Mouse (Mus musculus) intestine, embryonic 16.5 days (tissue): Measurements from ENCODE around the gene Glrx5. TPM values are rescaled to one million over a fixed set of nuclear protein-coding genes. Genes with fewer than 3 reads are reported as not detected.

ENCODE experiments used
- ATAC-seq: fragments of 200-750 bp; cut with Nextera tagmentation; 2 replicates; pipeline ENCODE4 v1.8.0; 2017; ENCODE audit warnings: moderate TSS enrichment, moderate library complexity
- H3K27ac ChIP-seq: fragments of 300-500 bp; sonication (generic); 2 replicates; pipeline ENCODE4 v1.5.1; 2014; ENCODE audit warnings: mild to moderate bottlenecking, low read length
- H3K27me3 ChIP-seq: fragments of 300-500 bp; sonication (generic); replicated peaks from 2 replicates; pipeline ENCODE4 v1.6.1; 2014; ENCODE audit warnings: low read length, control low read depth, mixed read lengths; ENCODE audit not compliant: control insufficient read depth, insufficient read depth
- H3K36me3 ChIP-seq: fragments of 300-500 bp; sonication (generic); 2 replicates; pipeline ENCODE4 v1.6.1; 2014; ENCODE audit warnings: low read length, control low read depth; ENCODE audit not compliant: control insufficient read depth, insufficient read depth
- H3K4me1 ChIP-seq: fragments of 300-500 bp; sonication (generic); 2 replicates; pipeline ENCODE4 v1.6.1; 2014; ENCODE audit warnings: low read length, control low read depth, mixed read lengths; ENCODE audit not compliant: control insufficient read depth, insufficient read depth
- H3K4me2 ChIP-seq: fragments of 300-500 bp; sonication (generic); 2 replicates; pipeline ENCODE4 v1.6.1; 2014; ENCODE audit warnings: low read depth, low read length, control low read depth
- H3K4me3 ChIP-seq: fragments of 300-500 bp; sonication (generic); 2 replicates; pipeline ENCODE4 v1.5.1; 2014; ENCODE audit warnings: mild to moderate bottlenecking, low read length
- H3K9ac ChIP-seq: fragments of 300-500 bp; sonication (generic); 2 replicates; pipeline ENCODE4 v1.6.1; 2014; ENCODE audit warnings: low read depth, low read length
- H3K9me3 ChIP-seq: fragments of 300-500 bp; sonication (generic); 2 replicates; pipeline ENCODE4 v1.6.1; 2016; ENCODE audit warnings: low read length, control low read depth; ENCODE audit not compliant: control insufficient read depth
- WGBS: fragments of 180-500 bp; shearing (Covaris S2); extraction: QIAGEN DNeasy Blood & Tissue Kit; methylation state at CpG from one replicate; pipeline ENCODE4 v1.1.7; 2014; 5-methylcytosine and 5-hydroxymethylcytosine counted together
- polyA plus RNA-seq: library from polyadenylated mRNA; unstranded; fragments of >200 nt; fragmentation: Nextera tagmentation; extraction: Ambion mirVana; gene quantifications from 2 replicates; pipeline ENCODE4 v1.2.1, GENCODE M21; 2015

Gene Glrx5
- polyA plus RNA-seq, 1 experiment from 2014 or later = 199 TPM

DNA sequence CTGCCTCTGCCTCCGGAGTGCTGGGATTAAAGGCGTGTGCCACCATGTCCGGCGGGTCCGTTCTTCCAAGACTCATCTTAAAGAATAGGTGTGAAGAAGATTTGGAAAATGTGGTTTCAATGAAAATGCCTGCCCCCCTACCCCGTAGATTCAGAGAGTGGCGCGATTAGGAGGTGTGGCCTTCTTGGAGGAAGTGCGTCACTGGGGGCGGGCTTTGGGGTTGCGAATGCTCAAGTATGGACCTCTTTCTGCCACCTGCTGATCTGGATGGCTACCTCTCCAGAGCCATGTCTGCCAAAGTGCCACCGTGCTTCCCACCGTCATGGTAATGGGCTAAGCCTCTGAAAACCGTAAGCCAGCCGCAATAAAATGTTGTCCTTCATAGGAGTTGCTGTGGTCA is 21.6 kb downstream of the Glrx5 start:
- Histone ChIP-seq H3K4me2 (no peak overlapping the region), H3K9me3 (no peaks in the 10 kb centered on the region), H3K27me3 (no peaks in the 10 kb centered on the region), H3K4me3 (no peak overlapping the region), H3K36me3 (no peaks in the 10 kb centered on the region), H3K9ac (no peak overlapping the region), H3K27ac (no peak overlapping the region), H3K4me1 (no peaks in the 10 kb centered on the region)
- ATAC-seq = no peak
- WGBS = 92% methylated on average over 15 of the region's 15 CpGs

DNA sequence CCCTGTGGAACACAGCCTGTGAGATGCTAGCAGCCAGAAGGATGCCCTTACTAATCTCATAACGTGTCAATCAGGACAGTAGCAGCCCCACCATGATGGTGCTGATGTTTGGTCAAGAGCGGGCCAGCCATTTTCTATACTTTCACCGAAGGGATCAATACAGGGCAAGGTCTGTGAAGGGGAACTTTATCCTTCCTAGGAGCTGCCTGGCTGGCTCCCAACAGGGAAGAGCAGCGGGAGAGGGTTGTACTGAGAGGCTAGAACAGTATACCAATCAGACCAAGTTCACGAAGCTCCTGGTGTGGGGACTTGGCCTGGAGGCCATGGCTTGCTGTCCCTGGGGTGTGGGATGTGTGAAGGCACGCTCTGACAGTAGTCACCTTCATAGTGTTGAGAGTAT is 22.8 kb downstream of the Glrx5 start:
- Histone ChIP-seq H3K4me1 (no peaks in the 10 kb centered on the region), H3K36me3 (no peaks in the 10 kb centered on the region), H3K27me3 (no peaks in the 10 kb centered on the region), H3K4me2 (no peak overlapping the region), H3K9me3 (no peaks in the 10 kb centered on the region), H3K27ac (no peak overlapping the region), H3K9ac (no peak overlapping the region), H3K4me3 (no peak overlapping the region)
- no peak for ATAC-seq
- 81% methylated on average over 6 of the region's 6 CpGs for WGBS

DNA sequence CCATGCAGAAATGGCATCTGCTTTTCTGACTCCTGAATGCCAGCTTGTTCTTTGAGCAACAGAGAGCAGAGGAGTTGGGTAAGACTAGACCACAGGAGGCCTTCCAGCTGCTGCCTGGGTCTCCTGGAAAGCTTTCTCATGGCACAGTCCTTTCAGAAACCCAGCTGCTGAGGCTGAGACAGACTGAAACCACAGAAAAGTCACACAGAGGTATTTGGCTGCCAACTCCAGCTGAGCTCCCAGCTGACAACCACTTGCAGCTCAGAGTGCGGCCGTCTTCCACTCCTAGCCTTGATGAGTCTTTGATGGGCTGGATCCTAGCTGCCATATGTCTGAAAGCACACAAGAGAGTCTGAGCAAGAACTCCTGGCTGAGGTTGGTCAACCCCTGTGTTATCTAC is 27.5 kb downstream of the Glrx5 start:
- Histone ChIP-seq H3K27me3 (no peaks in the 10 kb centered on the region), H3K9me3 (no peaks in the 10 kb centered on the region), H3K4me3 (no peak overlapping the region), H3K9ac (no peak overlapping the region), H3K27ac (no peak overlapping the region), H3K4me1 (no peaks in the 10 kb centered on the region), H3K36me3 (no peaks in the 10 kb centered on the region), H3K4me2 (no peak overlapping the region)
- ATAC-seq = no peak
- WGBS = 80% methylated on average over 2 of the region's 2 CpGs

DNA sequence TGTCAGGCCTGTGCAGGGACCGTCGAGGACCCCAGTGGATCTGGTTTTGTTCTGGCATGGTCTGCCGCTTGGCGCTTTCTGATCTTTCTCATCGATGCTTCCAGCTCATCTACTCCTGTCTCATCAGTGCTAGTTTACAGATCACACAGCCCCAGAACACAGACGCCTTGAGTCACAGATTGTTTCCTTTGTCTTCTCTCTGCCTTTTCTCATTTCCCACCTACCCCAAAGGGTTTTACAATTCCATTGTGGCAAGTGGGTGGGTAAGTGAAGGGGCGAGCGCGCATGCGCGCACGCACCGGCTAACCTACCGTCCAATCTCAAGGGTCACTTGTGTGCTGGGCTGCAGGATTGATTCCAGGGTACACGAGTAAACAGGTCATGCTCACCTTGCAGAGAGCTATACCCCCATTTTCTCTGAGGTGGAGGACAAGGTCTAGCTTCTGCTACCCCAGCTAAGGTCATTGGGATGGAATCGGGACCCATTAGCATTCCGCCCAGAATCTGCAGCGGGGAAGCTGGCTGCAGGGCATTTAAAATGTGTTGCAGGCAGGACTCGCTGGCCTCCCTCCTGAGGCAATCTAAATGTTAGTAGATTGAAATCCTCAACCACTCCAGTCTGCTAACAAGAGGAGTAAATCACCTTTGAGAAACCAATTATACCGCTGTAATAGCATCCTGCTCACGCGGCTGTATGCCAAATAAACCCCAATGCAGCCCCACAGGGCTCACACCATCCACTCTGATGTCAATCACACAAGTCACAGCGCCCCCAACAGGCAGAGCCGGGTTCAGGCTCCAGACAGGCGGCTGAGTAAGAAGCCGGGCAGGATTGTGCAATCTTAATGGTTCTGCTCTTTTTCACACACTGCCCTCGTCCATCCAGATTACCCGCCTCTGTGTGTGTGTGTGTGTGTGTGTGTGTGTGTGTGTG is 31.0 kb downstream of the Glrx5 start:
- no peaks in the 10 kb centered on the region for H3K27me3 ChIP-seq
- H3K4me1 ChIP-seq = no peaks in the 10 kb centered on the region
- ATAC-seq = no peak
- H3K4me3 ChIP-seq = no peak overlapping the region
- no peak overlapping the region for H3K27ac ChIP-seq
- no peaks in the 10 kb centered on the region for H3K36me3 ChIP-seq
- H3K9me3 ChIP-seq = no peaks in the 10 kb centered on the region
- no peak overlapping the region for H3K4me2 ChIP-seq
- 43% methylated on average over 28 of the region's 28 CpGs for WGBS
- H3K9ac ChIP-seq = no peak overlapping the region

DNA sequence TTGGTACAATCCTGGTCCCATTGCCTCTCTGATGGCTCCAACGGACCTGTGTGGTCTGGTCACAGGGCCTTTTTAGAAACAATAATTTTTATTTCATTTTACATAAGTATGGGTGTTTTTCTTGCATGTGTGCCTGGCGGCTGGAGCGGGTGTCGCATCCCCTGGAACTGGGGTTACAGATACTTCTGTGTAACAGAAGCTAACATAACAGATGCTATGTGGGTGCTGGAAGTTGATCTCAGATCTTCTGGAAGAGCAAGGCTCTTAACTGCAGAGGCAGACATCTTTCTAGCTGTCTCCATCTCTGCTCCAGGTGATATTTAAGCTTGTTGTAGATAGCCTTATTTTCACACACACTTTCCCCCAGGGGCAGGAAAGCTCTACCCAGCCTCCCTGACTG is 31.7 kb downstream of the Glrx5 start:
- H3K36me3 ChIP-seq = no peaks in the 10 kb centered on the region
- WGBS = 81% methylated on average over 4 of the region's 4 CpGs
- H3K4me2 ChIP-seq = no peak overlapping the region
- no peaks in the 10 kb centered on the region for H3K27me3 ChIP-seq
- H3K9ac ChIP-seq = no peak overlapping the region
- H3K27ac ChIP-seq = no peak overlapping the region
- no peaks in the 10 kb centered on the region for H3K4me1 ChIP-seq
- no peaks in the 10 kb centered on the region for H3K9me3 ChIP-seq
- ATAC-seq = no peak
- H3K4me3 ChIP-seq = no peak overlapping the region

DNA sequence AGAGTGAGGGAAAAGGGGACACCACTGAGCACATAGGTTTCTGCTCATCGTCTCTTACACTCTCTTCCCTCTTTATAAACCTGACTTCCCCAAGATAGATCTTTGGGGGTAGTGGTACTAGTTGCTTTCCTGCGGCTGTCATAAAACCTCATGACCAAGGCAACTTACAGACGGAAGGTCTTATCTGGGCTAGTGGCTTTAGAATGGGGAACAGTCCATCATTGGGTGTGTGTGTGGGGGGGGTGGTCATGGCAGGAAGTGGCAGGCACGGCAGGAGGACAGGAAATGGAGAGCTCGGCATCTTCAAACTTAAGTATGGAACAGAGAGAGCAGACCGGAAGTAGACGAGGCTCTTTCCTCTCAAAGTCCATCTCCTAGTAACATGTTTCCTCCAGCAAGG is 32.6 kb downstream of the Glrx5 start:
- H3K36me3 ChIP-seq = no peaks in the 10 kb centered on the region
- H3K4me1 ChIP-seq = no peaks in the 10 kb centered on the region
- ATAC-seq = no peak
- H3K9ac ChIP-seq = no peak overlapping the region
- WGBS = 86% methylated on average over 7 of the region's 7 CpGs
- no peak overlapping the region for H3K27ac ChIP-seq
- H3K27me3 ChIP-seq = no peaks in the 10 kb centered on the region
- no peaks in the 10 kb centered on the region for H3K9me3 ChIP-seq
- H3K4me3 ChIP-seq = no peak overlapping the region
- H3K4me2 ChIP-seq = no peak overlapping the region

DNA sequence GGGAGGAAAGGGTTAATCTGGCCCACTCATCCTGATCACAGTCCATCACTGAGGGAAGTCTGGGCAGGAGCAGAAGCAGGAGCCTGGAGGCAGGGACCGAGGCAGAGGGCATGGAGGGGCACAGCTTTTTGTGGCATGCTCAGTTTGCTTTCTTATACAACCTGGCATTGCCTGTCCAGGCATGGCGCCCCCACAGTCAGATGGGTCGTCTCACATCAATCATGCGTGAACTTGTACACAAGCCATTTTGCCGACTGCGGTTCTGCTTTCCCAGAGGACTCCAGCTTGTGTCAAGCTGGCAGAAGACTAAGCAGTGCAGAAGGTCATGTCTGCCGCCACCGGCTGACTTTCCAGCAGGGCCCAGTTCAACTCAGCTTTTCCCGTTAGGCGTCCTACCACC is 34.0 kb downstream of the Glrx5 start:
- H3K4me2 ChIP-seq = no peak overlapping the region
- H3K27me3 ChIP-seq = no peaks in the 10 kb centered on the region
- H3K36me3 ChIP-seq = no peaks in the 10 kb centered on the region
- H3K9me3 ChIP-seq = no peaks in the 10 kb centered on the region
- no peak overlapping the region for H3K27ac ChIP-seq
- H3K9ac ChIP-seq = no peak overlapping the region
- no peak overlapping the region for H3K4me3 ChIP-seq
- 57% methylated on average over 10 of the region's 10 CpGs for WGBS
- H3K4me1 ChIP-seq = no peaks in the 10 kb centered on the region
- no peak for ATAC-seq

DNA sequence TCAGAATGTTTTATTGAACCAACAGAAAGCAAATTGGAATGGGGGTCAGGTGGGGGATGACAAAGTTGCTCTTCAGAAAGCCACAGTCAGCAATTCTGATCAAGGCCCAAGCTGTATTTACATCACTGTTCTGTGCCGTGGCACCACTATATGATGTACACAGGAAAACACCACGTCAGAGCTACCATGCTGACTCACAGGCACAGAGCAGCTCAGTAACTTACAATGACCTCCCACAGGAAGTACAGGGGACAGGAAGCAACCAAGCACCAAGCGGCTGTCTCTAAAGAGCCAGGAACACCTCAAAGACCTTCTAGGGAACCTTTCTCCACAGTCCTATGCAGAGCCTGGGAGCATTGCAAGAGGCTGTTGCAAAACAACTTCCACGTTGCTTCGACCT is 36.4 kb downstream of the Glrx5 start:
- Histone ChIP-seq H3K27me3 (no peaks in the 10 kb centered on the region), H3K4me1 (no peaks in the 10 kb centered on the region), H3K9ac (no peak overlapping the region), H3K4me3 (no peak overlapping the region), H3K36me3 (no peaks in the 10 kb centered on the region), H3K4me2 (no peak overlapping the region), H3K27ac (no peak overlapping the region), H3K9me3 (no peaks in the 10 kb centered on the region)
- 63% methylated on average over 5 of the region's 5 CpGs for whole genome bisulfite sequencing
- no peak for ATAC-seq

DNA sequence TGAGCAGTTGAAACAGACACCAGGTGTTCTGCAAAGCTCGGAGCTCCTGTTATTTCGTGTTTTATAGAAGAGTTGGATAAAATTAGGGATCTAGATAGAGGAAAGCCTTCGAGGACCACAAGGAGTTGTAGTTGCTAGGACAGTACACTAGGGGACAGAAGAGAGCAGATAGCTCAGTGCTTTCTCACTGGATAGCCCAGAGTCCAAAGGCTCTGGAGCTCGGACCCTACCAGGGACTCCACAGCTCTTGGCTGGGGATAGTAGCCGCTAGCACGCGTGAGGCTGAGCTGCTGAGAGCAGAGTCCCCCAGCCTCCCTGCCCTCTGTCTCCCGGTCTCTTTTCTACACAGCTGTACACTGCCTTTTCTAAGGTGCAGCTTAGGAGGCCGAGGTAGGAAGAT is 41.2 kb downstream of the Glrx5 start:
- Histone ChIP-seq H3K9ac (no peak overlapping the region), H3K36me3 (no peaks in the 10 kb centered on the region), H3K4me1 (no peaks in the 10 kb centered on the region; the same call in 1 of the 2 replicates), H3K9me3 (no peaks in the 10 kb centered on the region), H3K4me2 (no peak overlapping the region), H3K4me3 (no peak overlapping the region), H3K27me3 (no peaks in the 10 kb centered on the region), H3K27ac (no peak overlapping the region)
- 27% methylated on average over 9 of the region's 9 CpGs for WGBS
- no peak for ATAC-seq

DNA sequence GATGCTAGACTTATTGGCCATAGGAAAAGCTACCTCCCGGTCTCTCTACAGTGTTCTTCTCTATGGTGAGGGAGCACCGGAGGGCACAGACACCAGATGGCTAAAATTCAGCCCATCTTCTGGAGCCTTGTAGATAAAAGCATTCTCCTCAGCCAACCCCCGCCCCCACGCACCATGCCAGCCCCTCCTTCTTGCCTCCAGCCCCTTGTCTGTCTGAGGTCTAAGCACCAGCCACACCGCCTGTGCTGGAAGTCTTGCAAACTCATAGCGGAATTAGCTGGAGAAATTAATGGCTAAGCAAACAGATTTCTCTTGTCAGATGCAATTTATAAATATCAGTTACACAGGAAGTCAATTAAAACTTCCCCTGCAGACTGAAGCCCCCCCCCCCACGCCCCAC is 43.0 kb downstream of the Glrx5 start:
- Histone ChIP-seq H3K9ac (no peak overlapping the region), H3K4me1 (no peaks in the 10 kb centered on the region; the same call in 1 of the 2 replicates)
- ATAC-seq = no peak

More for the DNA sequence above, 43.0 kb downstream of the Glrx5 start:
- H3K27ac ChIP-seq = no peak overlapping the region
- no peaks in the 10 kb centered on the region for H3K9me3 ChIP-seq
- no peak overlapping the region for H3K4me3 ChIP-seq
- 46% methylated on average over 7 of the region's 7 CpGs for WGBS
- no peak overlapping the region for H3K4me2 ChIP-seq
- no peaks in the 10 kb centered on the region for H3K36me3 ChIP-seq
- H3K27me3 ChIP-seq = no peaks in the 10 kb centered on the region
